Mouse (Mus musculus) MEL (cell line): Measurements from ENCODE around the gene Lrrc7.

ENCODE experiments used
- CTCF ChIP-seq, 3 experiments: IDR thresholded peaks in 2 of 3; conservative IDR thresholded peaks in 1 of 3; 2 replicates each; pipeline ENCODE4 v1.5.1; 2011 to 2012; ENCODE audit warnings: low read length in 3 of 3, low read depth in 2 of 3, mild to moderate bottlenecking in 2 of 3, improper control_type of control experiment in 1 of 3, inconsistent platforms in 1 of 3, mixed read lengths in 1 of 3, moderate library complexity in 1 of 3; ENCODE audit not compliant: control insufficient read depth in 1 of 3, insufficient read depth in 1 of 3, poor library complexity in 1 of 3, severe bottlenecking in 1 of 3
- EP300 ChIP-seq, 2 experiments: IDR thresholded peaks; 2 replicates each; pipeline ENCODE4 v1.6.1; 2011; ENCODE audit warnings: improper control_type of control experiment in 2 of 2, low read length in 2 of 2, low read depth in 1 of 2, mild to moderate bottlenecking in 1 of 2
- POLR2A ChIP-seq, 2 experiments: IDR thresholded peaks; 2 replicates each; pipeline ENCODE4 v1.6.1; 2011 to 2012; ENCODE audit warnings: low read length in 2 of 2, mild to moderate bottlenecking in 2 of 2, control low read depth in 1 of 2, improper control_type of control experiment in 1 of 2, low read depth in 1 of 2, moderate library complexity in 1 of 2; ENCODE audit not compliant: control insufficient read depth in 1 of 2, insufficient read depth in 1 of 2, poor library complexity in 1 of 2
- TCF12 ChIP-seq: IDR thresholded peaks from 2 replicates; pipeline ENCODE4 v1.6.1; 2014; ENCODE audit warnings: low read depth, mild to moderate bottlenecking, inconsistent platforms, low read length, improper control_type of control experiment, moderate library complexity
- USF1 ChIP-seq: IDR thresholded peaks from 2 replicates; pipeline ENCODE4 v1.6.1; 2014; ENCODE audit warnings: low read depth, mild to moderate bottlenecking, inconsistent platforms, low read length, improper control_type of control experiment, moderate library complexity

GRCm38 (mm10) chr3:158075004-158075403, 487.0 kb downstream of the Lrrc7 start:
- TF ChIP-seq CTCF (IDR thresholded peaks at IDR 0.05 in 2 of 3, conservative IDR thresholded peaks at IDR 0.05 in 1 of 3; ENCODE audit: control insufficient read depth in 1 of 3, insufficient read depth in 1 of 3, low read depth in 2 of 3, low read length in 3 of 3, poor library complexity in 1 of 3, severe bottlenecking in 1 of 3) (no peak), EP300 (IDR thresholded peaks at IDR 0.05; ENCODE audit: low read depth in 1 of 2, low read length in 2 of 2) (no peak), POLR2A (IDR thresholded peaks at IDR 0.05; ENCODE audit: control insufficient read depth in 1 of 2, insufficient read depth in 1 of 2, low read depth in 1 of 2, low read length in 2 of 2, poor library complexity in 1 of 2) (no peak), TCF12 (no peak), USF1 (no peak)
